Mouse (Mus musculus) MEL (cell line): ENCODE data around the gene Gm26620. TPM values are rescaled to one million over a fixed set of nuclear protein-coding genes. Genes with fewer than 3 reads are reported as not detected.

ENCODE experiments used
- DNase-seq: peaks from one replicate; pipeline ENCODE4 v3.0.0; 2011; ENCODE audit warnings: low read depth, low spot score
- H3K27ac ChIP-seq: 2 replicates; pipeline ENCODE4 v1.5.1; 2012; ENCODE audit warnings: low read depth, mild to moderate bottlenecking, control low read depth, low read length, moderate library complexity; ENCODE audit not compliant: control insufficient read depth
- H3K27me3 ChIP-seq, 2 experiments: fragments of 150-350 bp in 1 of 2; sonication (generic) in 1 of 2; 2 replicates each; pipeline ENCODE4 v1.6.1; 2012; ENCODE audit warnings: low read length in 2 of 2, mild to moderate bottlenecking in 2 of 2, improper control_type of control experiment in 1 of 2, moderate library complexity in 1 of 2; ENCODE audit not compliant: insufficient read depth in 2 of 2, control insufficient read depth in 1 of 2
- H3K36me3 ChIP-seq, 2 experiments: 2 replicates each; pipeline ENCODE4 v1.6.1; 2012 to 2014; ENCODE audit warnings: low read length in 2 of 2, improper control_type of control experiment in 1 of 2, inconsistent platforms in 1 of 2, mild to moderate bottlenecking in 1 of 2; ENCODE audit not compliant: insufficient read depth in 2 of 2, control insufficient read depth in 1 of 2
- H3K4me1 ChIP-seq, 2 experiments: fragments of 150-350 bp in 1 of 2; sonication (generic) in 1 of 2; 2 replicates each; pipeline ENCODE4 v1.6.1; 2012; ENCODE audit warnings: low read length in 2 of 2, improper control_type of control experiment in 1 of 2, mild to moderate bottlenecking in 1 of 2; ENCODE audit not compliant: insufficient read depth in 2 of 2, control insufficient read depth in 1 of 2
- H3K4me3 ChIP-seq, 2 experiments: fragments of 150-350 bp in 1 of 2; sonication (generic) in 1 of 2; 2 replicates each; pipeline ENCODE4 v1.5.1; 2012; ENCODE audit warnings: low read depth in 2 of 2, low read length in 2 of 2, mild to moderate bottlenecking in 2 of 2, moderate library complexity in 2 of 2, control low read depth in 1 of 2, improper control_type of control experiment in 1 of 2; ENCODE audit not compliant: control insufficient read depth in 1 of 2, insufficient read depth in 1 of 2
- H3K79me2 ChIP-seq: 2 replicates; pipeline ENCODE4 v1.6.1; 2012; ENCODE audit warnings: mild to moderate bottlenecking, low read length, moderate library complexity; ENCODE audit not compliant: control insufficient read depth, poor library complexity, insufficient read depth
- H3K9ac ChIP-seq: 2 replicates; pipeline ENCODE4 v1.6.1; 2012; ENCODE audit warnings: low read depth, mild to moderate bottlenecking, control low read depth, low read length, moderate library complexity; ENCODE audit not compliant: control insufficient read depth, poor library complexity, severe bottlenecking
- H3K9me3 ChIP-seq: fragments of 150-350 bp; sonication (generic); replicated peaks from 2 replicates; pipeline ENCODE4 v1.6.1; 2012; ENCODE audit warnings: mild to moderate bottlenecking, low read length, improper control_type of control experiment, moderate library complexity; ENCODE audit not compliant: insufficient read depth
- BHLHE40 ChIP-seq: IDR thresholded peaks from 2 replicates; pipeline ENCODE4 v1.6.1; 2012; ENCODE audit warnings: low read depth, mild to moderate bottlenecking, inconsistent platforms, low read length, improper control_type of control experiment, borderline replicate concordance
- CHD1 ChIP-seq: IDR thresholded peaks from 2 replicates; pipeline ENCODE4 v1.6.1; 2012; ENCODE audit warnings: low read depth, mild to moderate bottlenecking, inconsistent platforms, low read length, improper control_type of control experiment
- CHD2 ChIP-seq: IDR thresholded peaks from 2 replicates; pipeline ENCODE4 v1.6.1; 2011; ENCODE audit warnings: low read length, improper control_type of control experiment
- CTCF ChIP-seq, 3 experiments: IDR thresholded peaks in 2 of 3; conservative IDR thresholded peaks in 1 of 3; 2 replicates each; pipeline ENCODE4 v1.5.1; 2011 to 2012; ENCODE audit warnings: low read length in 3 of 3, low read depth in 2 of 3, mild to moderate bottlenecking in 2 of 3, improper control_type of control experiment in 1 of 3, inconsistent platforms in 1 of 3, mixed read lengths in 1 of 3, moderate library complexity in 1 of 3; ENCODE audit not compliant: control insufficient read depth in 1 of 3, insufficient read depth in 1 of 3, poor library complexity in 1 of 3, severe bottlenecking in 1 of 3
- E2F4 ChIP-seq: IDR thresholded peaks from 2 replicates; pipeline ENCODE4 v1.6.1; 2011; ENCODE audit warnings: low read depth, low read length, improper control_type of control experiment, borderline replicate concordance
- ELF1 ChIP-seq: IDR thresholded peaks from 2 replicates; pipeline ENCODE4 v1.6.1; 2014; ENCODE audit warnings: low read depth, mild to moderate bottlenecking, inconsistent platforms, low read length, improper control_type of control experiment, moderate library complexity
- ETS1 ChIP-seq: IDR thresholded peaks from 2 replicates; pipeline ENCODE4 v1.6.1; 2012; ENCODE audit warnings: low read depth, mild to moderate bottlenecking, inconsistent platforms, low read length, improper control_type of control experiment, moderate library complexity
- GABPA ChIP-seq: IDR thresholded peaks from 2 replicates; pipeline ENCODE4 v1.6.1; 2012; ENCODE audit warnings: low read depth, mild to moderate bottlenecking, inconsistent platforms, low read length, improper control_type of control experiment, moderate library complexity
- GATA1 ChIP-seq: IDR thresholded peaks from 2 replicates; pipeline ENCODE4 v1.6.1; 2011; ENCODE audit warnings: low read depth, low read length, improper control_type of control experiment
- HCFC1 ChIP-seq: IDR thresholded peaks from 2 replicates; pipeline ENCODE4 v1.6.1; 2012; ENCODE audit warnings: low read depth, mild to moderate bottlenecking, inconsistent platforms, low read length, improper control_type of control experiment, moderate library complexity
- JUND ChIP-seq: IDR thresholded peaks from 2 replicates; pipeline ENCODE4 v1.6.1; 2011; ENCODE audit warnings: low read depth, mild to moderate bottlenecking, improper control_type of control experiment, low read length
- KAT2A ChIP-seq: conservative IDR thresholded peaks from 2 replicates; pipeline ENCODE4 v1.6.1; 2012; ENCODE audit warnings: low read depth, low read length, improper control_type of control experiment, inconsistent platforms
- MAFK ChIP-seq: IDR thresholded peaks from 2 replicates; pipeline ENCODE4 v1.6.1; 2011; ENCODE audit warnings: low read depth, mild to moderate bottlenecking, low read length, improper control_type of control experiment, borderline replicate concordance
- MAX ChIP-seq: IDR thresholded peaks from 2 replicates; pipeline ENCODE4 v1.6.1; 2011; ENCODE audit warnings: low read length, improper control_type of control experiment
- MAZ ChIP-seq: IDR thresholded peaks from 2 replicates; pipeline ENCODE4 v1.6.1; 2012; ENCODE audit warnings: low read depth, mild to moderate bottlenecking, inconsistent platforms, low read length, improper control_type of control experiment
- MEF2A ChIP-seq: IDR thresholded peaks from 2 replicates; pipeline ENCODE4 v1.6.1; 2014; ENCODE audit warnings: low read depth, mild to moderate bottlenecking, inconsistent platforms, low read length, improper control_type of control experiment; ENCODE audit not compliant: poor library complexity, insufficient replicate concordance, severe bottlenecking; ENCODE audit errors: extremely low read depth
- MXI1 ChIP-seq: IDR thresholded peaks from 2 replicates; pipeline ENCODE4 v1.6.1; 2011; ENCODE audit warnings: mild to moderate bottlenecking, low read depth, low read length, improper control_type of control experiment
- MYB ChIP-seq: IDR thresholded peaks from 2 replicates; pipeline ENCODE4 v1.6.1; 2011; ENCODE audit warnings: mild to moderate bottlenecking, low read depth, low read length, improper control_type of control experiment
- MYC ChIP-seq: IDR thresholded peaks from 2 replicates; pipeline ENCODE4 v1.6.1; 2011; ENCODE audit warnings: low read depth, mild to moderate bottlenecking, low read length, improper control_type of control experiment, moderate library complexity
- NELFE ChIP-seq: IDR thresholded peaks from 2 replicates; pipeline ENCODE4 v1.6.1; 2011; ENCODE audit warnings: low read depth, low read length, improper control_type of control experiment
- NRF1 ChIP-seq: IDR thresholded peaks from 2 replicates; pipeline ENCODE4 v1.6.1; 2014; ENCODE audit warnings: low read depth, mild to moderate bottlenecking, inconsistent platforms, low read length, improper control_type of control experiment, moderate library complexity; ENCODE audit not compliant: poor library complexity, insufficient read depth, severe bottlenecking
- POLR2A ChIP-seq, 2 experiments: IDR thresholded peaks; 2 replicates each; pipeline ENCODE4 v1.6.1; 2011 to 2012; ENCODE audit warnings: low read length in 2 of 2, mild to moderate bottlenecking in 2 of 2, control low read depth in 1 of 2, improper control_type of control experiment in 1 of 2, low read depth in 1 of 2, moderate library complexity in 1 of 2; ENCODE audit not compliant: control insufficient read depth in 1 of 2, insufficient read depth in 1 of 2, poor library complexity in 1 of 2
- POLR2AphosphoS2 ChIP-seq: IDR thresholded peaks from 2 replicates; pipeline ENCODE4 v1.6.1; 2011; ENCODE audit warnings: low read length, improper control_type of control experiment
- POLR2AphosphoS5 ChIP-seq: IDR thresholded peaks from 2 replicates; pipeline ENCODE4 v1.6.1; 2012; ENCODE audit warnings: low read depth, borderline replicate concordance, mild to moderate bottlenecking, inconsistent platforms, low read length, moderate library complexity, mixed read lengths
- RAD21 ChIP-seq: IDR thresholded peaks from 2 replicates; pipeline ENCODE4 v1.6.1; 2011; ENCODE audit warnings: mild to moderate bottlenecking, low read depth, low read length, improper control_type of control experiment
- SIN3A ChIP-seq: IDR thresholded peaks from 2 replicates; pipeline ENCODE4 v1.6.1; 2012; ENCODE audit warnings: low read length, improper control_type of control experiment, inconsistent platforms
- SMC3 ChIP-seq: IDR thresholded peaks from 2 replicates; pipeline ENCODE4 v1.6.1; 2011; ENCODE audit warnings: low read depth, low read length, improper control_type of control experiment
- TAL1 ChIP-seq: IDR thresholded peaks from 2 replicates; pipeline ENCODE4 v1.6.1; 2012; ENCODE audit warnings: mild to moderate bottlenecking, inconsistent platforms, low read length, moderate library complexity, mixed read lengths
- TBP ChIP-seq: IDR thresholded peaks from 2 replicates; pipeline ENCODE4 v1.8.0; 2011; ENCODE audit warnings: low read depth, low read length, improper control_type of control experiment
- TCF12 ChIP-seq: IDR thresholded peaks from 2 replicates; pipeline ENCODE4 v1.6.1; 2014; ENCODE audit warnings: low read depth, mild to moderate bottlenecking, inconsistent platforms, low read length, improper control_type of control experiment, moderate library complexity
- UBTF ChIP-seq: IDR thresholded peaks from 2 replicates; pipeline ENCODE4 v1.6.1; 2012; ENCODE audit warnings: low read depth, mild to moderate bottlenecking, inconsistent platforms, low read length, improper control_type of control experiment, moderate library complexity, borderline replicate concordance; ENCODE audit not compliant: insufficient read depth
- USF1 ChIP-seq: IDR thresholded peaks from 2 replicates; pipeline ENCODE4 v1.6.1; 2014; ENCODE audit warnings: low read depth, mild to moderate bottlenecking, inconsistent platforms, low read length, improper control_type of control experiment, moderate library complexity
- USF2 ChIP-seq, 2 experiments: IDR thresholded peaks; 2 replicates each; pipeline ENCODE4 v1.6.1; 2011 to 2012; ENCODE audit warnings: improper control_type of control experiment in 2 of 2, low read length in 2 of 2, borderline replicate concordance in 1 of 2, inconsistent platforms in 1 of 2, low read depth in 1 of 2, mild to moderate bottlenecking in 1 of 2; ENCODE audit not compliant: insufficient read depth in 1 of 2
- ZC3H11A ChIP-seq: IDR thresholded peaks from 2 replicates; pipeline ENCODE4 v1.6.1; 2012; ENCODE audit warnings: low read depth, mild to moderate bottlenecking, inconsistent platforms, low read length, improper control_type of control experiment
- ZKSCAN1 ChIP-seq: IDR thresholded peaks from 2 replicates; pipeline ENCODE4 v1.6.1; 2012; ENCODE audit warnings: low read depth, mild to moderate bottlenecking, inconsistent platforms, low read length, improper control_type of control experiment, moderate library complexity
- ZMIZ1 ChIP-seq: IDR thresholded peaks from 2 replicates; pipeline ENCODE4 v1.6.1; 2012; ENCODE audit warnings: low read depth, mild to moderate bottlenecking, inconsistent platforms, low read length, improper control_type of control experiment, moderate library complexity
- ZNF384 ChIP-seq: IDR thresholded peaks from 2 replicates; pipeline ENCODE4 v1.6.1; 2012; ENCODE audit warnings: low read depth, mild to moderate bottlenecking, inconsistent platforms, low read length, improper control_type of control experiment
- polyA plus RNA-seq, 2 experiments: library from polyadenylated mRNA; stranded (reverse) in 1 of 2; unstranded in 1 of 2; fragments of >175 nt in 1 of 2; fragments of >200 nt in 1 of 2; gene quantifications; 2 replicates each; pipeline versions ENCODE4 v1.2.1 to v1.2.4; 2012; ENCODE audit warnings: low replicate concordance in 2 of 2, low read depth in 1 of 2; ENCODE audit not compliant: insufficient read length in 2 of 2, insufficient read depth in 1 of 2, missing spikeins in 1 of 2
- total RNA-seq: library from RNA; depleted of rRNA; stranded (reverse); fragments of 300-350 nt; gene quantifications from 2 replicates; pipeline ENCODE4 v1.2.3, GENCODE M21; 2012

Gm26620 gene
- total and polyA plus RNA-seq, 3 experiments = 1.0 to 5.5 TPM; not detected in 1

DNA sequence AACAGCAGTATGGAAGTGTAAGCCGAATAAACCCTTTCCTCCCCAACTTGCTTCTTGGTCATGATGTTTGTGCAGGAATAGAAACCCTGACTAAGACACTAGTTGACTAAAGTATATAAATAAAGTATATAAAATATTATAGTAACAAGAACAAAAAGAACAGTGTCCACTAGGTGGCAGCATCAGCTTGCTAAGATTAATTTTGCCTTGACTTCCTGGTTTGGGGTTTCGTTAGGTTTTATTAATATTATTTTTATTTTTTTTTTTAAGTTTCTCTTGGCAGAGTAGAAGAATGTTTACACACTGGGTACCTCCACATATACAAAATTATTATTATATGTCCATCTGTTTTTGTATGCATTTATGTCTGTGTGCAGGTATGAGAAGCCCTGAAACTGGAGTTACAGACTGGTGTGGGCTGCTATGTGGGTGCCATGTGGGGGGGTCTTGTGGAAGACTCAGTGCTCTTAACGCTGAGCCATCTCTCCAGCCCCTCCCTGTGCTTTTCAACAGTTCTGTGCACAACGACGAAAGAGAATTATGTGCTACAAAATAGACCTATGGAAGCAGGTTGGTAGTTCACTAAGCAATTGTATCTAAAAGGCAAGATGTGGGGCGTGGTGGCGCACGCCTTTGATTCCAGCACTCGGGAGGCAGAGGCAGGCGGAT is 16.1 kb downstream of the Gm26620 start:
- Histone ChIP-seq H3K4me3 (peak overlapping the region; percentile 38 to 52), H3K79me2 (no peaks in the 10 kb centered on the region), H3K27ac (peak overlapping the region; percentile 18), H3K9me3 (no peaks in the 10 kb centered on the region), H3K4me1 (peaks cover 15 to 21% of the 10 kb centered on the region in 2 experiments), H3K9ac (peak overlapping the region; percentile 49), H3K36me3 (peaks cover 0 to 10% of the 10 kb centered on the region in 2 experiments; a peak in 2 of 4 replicates), H3K27me3 (no peaks in the 10 kb centered on the region)
- DNase-seq = peak; percentile 88
- TF ChIP-seq TAL1 (no peak), RAD21 (peak; percentile 91), NRF1 (no peak), JUND (no peak), MYB (no peak), TCF12 (0 out of 2 replicates have a peak, but pooled peaks have one; percentile 14), ZMIZ1 (no peak), USF1 (no peak), POLR2AphosphoS5 (no peak), MAFK (no peak), E2F4 (no peak), SIN3A (peak; percentile 68), ZC3H11A (peak; percentile 84), TBP (0 out of 2 replicates have a peak, but pooled peaks have one; percentile 1), NELFE (no peak), CHD1 (no peak), BHLHE40 (no peak), USF2 (IDR thresholded peaks at IDR 0.05; ENCODE audit: borderline replicate concordance in 1 of 2, insufficient read depth in 1 of 2, low read depth in 1 of 2, low read length in 2 of 2) (no peak), SMC3 (peak; percentile 70), MAZ (no peak), MYC (peak; percentile 54; the same call in 1 of the 2 replicates), UBTF (no peak), KAT2A (no peak), MXI1 (no peak), POLR2A (IDR thresholded peaks at IDR 0.05; ENCODE audit: control insufficient read depth in 1 of 2, insufficient read depth in 1 of 2, low read depth in 1 of 2, low read length in 2 of 2, poor library complexity in 1 of 2) (no peak), HCFC1 (no peak), POLR2AphosphoS2 (no peak), GATA1 (no peak), ZKSCAN1 (no peak), ELF1 (peak; percentile 92), CTCF (IDR thresholded peaks at IDR 0.05 in 2 of 3, conservative IDR thresholded peaks at IDR 0.05 in 1 of 3; ENCODE audit: control insufficient read depth in 1 of 3, insufficient read depth in 1 of 3, low read depth in 2 of 3, low read length in 3 of 3, poor library complexity in 1 of 3, severe bottlenecking in 1 of 3) (peak in 2 of 3 experiments; percentile 49 to 64; a peak in 5 of 6 replicates), GABPA (no peak), CHD2 (no peak), ETS1 (peak; percentile 21; the same call in 1 of the 2 replicates), MAX (no peak), ZNF384 (peak; percentile 88), MEF2A (no peak)
